Mouse (Mus musculus) spleen, postnatal 10 days (tissue): Measurements from ENCODE around the gene Gm15085.
"Not testable (repeated sequence)": the region's sequence is repeated elsewhere in the genome, so short reads cannot be mapped to it uniquely, and the experiment has no call there.

Source experiments
- DNase-seq, 2 experiments: peaks; one replicate each; pipeline ENCODE4 v3.0.0; 2021 to 2022; ENCODE audit warnings: low spot score in 2 of 2

Gm15085 gene

DNA sequence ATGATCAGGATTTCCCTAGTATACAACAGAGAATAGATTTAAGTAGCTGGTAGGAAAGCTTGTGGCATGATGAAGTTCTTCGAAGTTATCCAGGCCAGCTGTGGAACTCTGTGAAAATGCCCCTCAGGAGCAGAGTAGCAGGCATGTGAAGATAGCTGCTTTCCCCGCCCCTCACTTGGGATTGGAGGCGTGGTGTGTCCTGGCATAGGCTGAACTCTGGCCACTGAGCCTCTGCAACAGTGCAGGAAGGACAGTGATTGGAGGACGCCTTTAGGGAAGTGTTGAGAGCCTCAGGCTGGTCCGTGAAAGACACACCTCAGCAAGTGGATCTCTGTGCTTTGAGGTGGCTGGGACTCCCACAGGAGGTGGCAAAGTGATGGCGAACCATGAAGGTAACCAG lies at the start of gene Gm15085:
Gene Gm15085, plus strand, starts transcription at position 301 of the 400 bp plus-strand sequence.
- DNase-seq = not testable (repeated sequence)
